Mouse (Mus musculus): Measurements from ENCODE around the gene 1700007K13Rik. TPM values are rescaled to one million over a fixed set of nuclear protein-coding genes. Genes with fewer than 3 reads are reported as not detected.
"Not testable (repeated sequence)": the region's sequence is repeated elsewhere in the genome, so short reads cannot be mapped to it uniquely, and the experiment has no call there.

The 1700007K13Rik gene
- total RNA-seq (2021): not detected
- long read RNA-seq, experiment 1: 0 reads
- long read RNA-seq, experiment 2: 0 reads

DNA sequence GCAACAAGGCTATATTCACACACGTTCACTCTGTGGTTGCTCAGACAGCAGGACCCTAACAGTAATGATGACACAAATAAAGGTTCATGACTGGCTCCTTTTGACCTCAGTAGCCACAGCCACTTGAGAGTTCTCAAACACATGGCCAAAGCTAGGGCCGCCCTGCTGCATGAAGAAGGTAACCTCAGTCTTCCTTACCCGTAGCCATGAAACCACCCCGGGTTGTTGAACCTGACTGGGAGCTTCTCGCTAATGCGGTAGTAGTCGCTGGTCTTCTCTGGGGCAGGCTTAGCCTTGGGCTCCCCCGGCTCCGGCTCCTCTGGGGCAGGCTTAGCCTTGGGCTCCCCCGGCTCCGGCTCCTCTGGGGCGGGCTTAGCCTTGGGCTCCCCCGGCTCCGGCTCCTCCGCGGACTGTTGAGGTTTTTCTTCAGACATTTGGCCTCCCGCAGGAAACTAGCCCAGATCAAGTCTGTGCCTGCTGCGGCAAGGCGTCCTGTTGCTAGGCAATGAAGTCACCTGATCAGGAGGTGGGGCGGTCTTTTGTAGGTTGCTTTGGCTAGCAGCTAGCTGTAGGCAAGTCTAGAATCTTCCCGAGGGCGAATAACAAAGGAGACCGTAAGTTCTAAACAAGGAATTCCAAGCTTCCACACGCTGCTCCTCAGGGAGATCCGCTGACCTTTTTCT lies at the start of gene 1700007K13Rik:
Gene 1700007K13Rik (minus strand): TSS at position 497 of the 683 bp plus-strand sequence.
- DNase-seq: peak; percentile 38

DNA sequence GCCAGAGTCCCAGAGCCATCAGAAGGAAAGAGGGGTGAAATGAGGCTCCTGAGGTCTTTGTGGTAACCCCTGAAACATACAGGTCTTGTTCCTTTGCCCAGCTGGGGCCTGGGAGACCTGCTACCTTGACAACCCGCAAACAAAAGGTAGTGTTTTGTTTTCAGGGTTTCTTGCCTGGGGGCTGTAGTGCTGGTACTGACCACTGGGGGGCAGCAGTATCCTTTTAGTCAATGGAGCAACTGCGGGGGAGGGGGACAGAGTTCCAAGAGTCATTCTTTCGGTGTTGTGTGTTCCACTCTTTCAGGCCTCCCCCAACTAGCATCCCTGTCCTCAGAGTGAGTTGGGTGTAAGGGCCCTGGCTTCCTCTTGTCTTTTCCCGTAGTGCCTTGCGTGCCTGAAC lies 48.4 kb upstream of the 1700007K13Rik start:
- peak; percentile 56 for DNase-seq

DNA sequence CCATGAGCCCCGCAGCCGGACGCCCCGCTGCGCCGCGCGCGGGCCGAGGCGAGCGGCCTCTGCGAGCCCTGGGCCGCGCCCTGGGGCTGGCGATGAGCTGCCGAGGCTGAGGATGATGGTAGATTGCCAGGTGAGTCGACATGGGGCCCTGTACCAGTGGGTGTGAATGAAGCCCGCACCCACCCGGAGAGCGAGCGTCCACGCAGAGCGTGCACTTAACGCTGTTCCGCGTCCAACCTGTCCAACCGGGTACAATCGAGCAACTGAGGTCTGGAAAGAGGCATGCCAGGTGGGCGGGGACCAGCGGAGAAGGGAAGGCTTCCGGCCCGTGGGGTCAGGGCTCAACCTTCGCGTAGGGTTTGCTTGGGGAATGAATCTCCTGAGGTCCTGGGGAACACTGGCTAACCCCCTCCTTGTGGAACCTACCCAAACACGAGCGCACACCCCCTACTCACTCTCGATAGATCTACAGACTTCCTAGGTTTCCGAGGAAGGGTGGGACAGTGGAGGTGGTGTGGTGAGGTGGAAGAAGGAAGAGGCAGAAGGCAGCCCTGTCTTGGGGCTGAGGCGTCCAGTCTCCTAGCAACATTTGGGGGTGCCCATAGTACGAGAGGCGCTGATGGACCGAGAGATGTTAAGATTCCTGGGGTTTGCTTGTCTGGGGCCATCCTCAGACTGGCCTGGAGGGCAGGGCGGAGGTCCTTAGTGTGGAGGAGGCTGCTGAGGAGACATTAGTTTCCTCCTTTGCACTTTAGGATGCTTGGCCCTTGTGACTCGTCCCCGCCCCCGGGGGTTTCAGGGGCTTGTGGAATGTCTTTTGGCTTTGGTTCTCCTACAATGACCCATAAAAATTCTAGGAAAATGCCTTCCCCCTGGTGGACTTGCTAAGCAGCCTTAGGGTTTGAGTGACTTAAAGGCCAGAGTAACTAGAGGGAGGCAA lies 47.6 kb upstream of the 1700007K13Rik start:
- no peak for DNase-seq

DNA sequence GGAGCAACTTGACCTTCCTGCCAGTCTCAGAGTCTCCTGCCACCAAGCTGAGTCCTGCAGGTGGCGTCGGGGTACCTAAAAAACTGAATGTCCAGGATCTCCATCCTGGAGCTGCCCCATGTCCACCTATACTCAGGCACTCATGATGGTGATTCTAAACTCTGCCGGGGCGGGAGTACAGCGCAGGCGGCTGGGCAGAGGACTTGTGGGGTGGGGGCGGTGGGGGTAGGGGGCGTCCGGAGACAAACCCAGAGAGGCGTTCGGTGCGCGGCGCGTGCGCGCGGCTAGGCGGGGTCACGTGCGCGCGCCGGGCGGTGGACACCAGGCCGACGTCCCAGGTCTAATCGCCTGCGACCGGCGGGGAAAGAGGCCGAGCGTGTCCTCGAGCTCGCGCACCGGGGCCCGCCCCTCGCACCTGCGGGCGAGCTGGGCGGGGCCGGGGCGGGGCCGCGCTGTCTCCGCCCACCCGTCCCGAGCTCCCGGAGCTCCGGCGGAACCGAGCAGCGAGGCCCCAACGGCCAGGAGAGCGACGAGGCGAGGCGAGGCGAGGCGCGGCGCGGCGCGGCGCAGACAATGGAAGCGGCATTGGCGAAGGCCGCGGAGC lies 46.8 kb upstream of the 1700007K13Rik start, which contains the start of gene Ralgds:
Gene Ralgds (plus strand): TSS at position 328 of the 604 bp plus-strand sequence.
- peak; percentile 44 for DNase-seq

DNA sequence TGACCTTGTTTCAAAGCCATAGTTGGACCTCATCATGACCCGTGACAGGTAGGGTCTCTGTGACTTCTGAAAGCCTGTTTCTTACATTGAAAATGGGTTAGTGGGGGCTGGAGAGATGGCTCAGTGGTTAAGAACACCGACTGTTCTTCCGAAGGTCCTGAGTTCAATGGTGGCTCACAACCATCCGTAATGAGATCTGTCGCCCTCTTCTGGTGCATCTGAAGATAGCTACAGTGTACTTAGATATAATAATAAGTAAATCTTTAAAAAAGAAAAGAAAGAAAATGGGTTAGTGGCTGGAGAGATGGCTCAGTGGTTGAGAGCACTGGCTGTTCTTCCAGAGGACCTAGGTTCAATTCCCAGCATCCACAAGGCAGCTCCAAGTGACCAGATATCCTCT lies 45.5 kb upstream of the 1700007K13Rik start:
- DNase-seq: not testable (repeated sequence)

DNA sequence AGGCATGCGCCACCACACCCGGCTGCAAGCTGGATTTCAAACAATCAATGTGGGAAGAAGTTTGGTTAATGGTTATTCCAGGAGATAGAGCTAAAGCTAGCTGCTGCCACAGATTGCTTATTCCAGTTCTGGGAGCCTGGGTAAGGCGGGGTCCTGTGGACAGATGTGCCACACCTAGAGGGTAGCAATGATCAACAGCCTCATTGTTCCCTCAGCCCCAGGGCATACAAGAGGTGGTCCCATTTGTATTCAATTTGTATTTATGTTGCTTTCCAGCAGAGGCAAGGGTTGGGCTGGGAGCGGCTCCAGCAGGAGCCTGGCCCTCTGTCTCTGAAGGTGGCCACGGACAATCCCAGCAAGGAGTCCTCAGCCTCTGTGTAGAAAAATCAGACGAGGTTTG lies 40.2 kb upstream of the 1700007K13Rik start:
- DNase-seq: peak; percentile 1

DNA sequence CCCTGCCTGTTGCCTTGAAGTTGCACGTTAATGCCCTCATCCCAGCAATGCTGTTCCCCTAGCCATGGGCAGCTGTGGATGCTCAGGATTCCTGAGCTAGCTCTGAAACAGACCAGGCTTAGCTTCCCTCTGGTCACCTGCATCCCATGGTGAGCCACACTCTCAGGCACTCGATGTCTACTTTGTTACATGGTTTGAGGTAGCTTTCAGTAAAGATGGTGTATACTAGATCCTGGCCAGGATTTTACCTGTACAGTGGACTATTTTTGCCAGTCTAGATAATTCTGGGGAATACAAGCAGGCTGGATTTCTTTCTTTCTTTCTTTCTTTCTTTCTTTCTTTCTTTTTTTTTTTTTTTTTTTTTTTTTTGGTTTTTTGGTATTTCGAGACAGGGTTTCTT lies 39.7 kb upstream of the 1700007K13Rik start, which contains the start of gene Gm10134:
Gene Gm10134 (plus strand): TSS at position 301 of the 400 bp plus-strand sequence.
- peak; percentile 2 for DNase-seq

DNA sequence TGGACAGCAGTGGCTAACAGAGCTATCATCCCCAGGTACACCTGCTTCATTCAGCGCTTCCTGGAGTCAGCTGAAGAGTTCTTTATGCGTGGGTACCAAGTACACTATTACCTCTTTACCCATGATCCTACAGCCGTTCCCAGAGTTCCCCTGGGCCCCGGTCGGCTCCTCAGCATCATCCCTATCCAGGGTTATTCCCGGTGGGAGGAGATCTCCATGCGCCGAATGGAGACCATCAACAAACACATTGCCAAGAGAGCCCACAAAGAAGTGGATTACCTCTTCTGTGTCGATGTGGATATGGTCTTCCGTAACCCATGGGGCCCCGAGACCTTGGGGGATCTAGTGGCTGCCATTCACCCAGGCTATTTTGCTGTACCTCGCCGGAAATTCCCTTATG lies 38.5 kb upstream of the 1700007K13Rik start:
- DNase-seq: peak; percentile 2

DNA sequence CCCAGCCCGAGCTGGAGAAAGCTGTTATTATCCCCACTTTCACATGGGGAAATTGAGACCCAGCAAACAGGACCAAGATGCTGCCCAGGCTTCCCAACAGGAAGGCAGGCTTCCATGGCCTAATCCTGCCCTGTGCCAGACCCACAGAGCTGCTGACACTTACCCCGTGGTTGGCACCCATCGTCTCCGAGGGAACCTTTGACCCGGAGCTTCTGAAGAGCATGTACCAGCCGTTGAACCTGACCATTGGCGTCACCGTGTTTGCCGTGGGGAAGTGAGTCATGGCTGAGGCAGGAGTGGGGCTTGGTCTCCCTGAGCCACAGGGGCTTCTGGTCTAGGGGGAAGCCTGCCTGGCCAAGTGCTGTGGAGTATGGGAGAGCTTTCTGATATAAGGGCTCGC lies 36.9 kb upstream of the 1700007K13Rik start:
- peak; percentile 3 for DNase-seq

DNA sequence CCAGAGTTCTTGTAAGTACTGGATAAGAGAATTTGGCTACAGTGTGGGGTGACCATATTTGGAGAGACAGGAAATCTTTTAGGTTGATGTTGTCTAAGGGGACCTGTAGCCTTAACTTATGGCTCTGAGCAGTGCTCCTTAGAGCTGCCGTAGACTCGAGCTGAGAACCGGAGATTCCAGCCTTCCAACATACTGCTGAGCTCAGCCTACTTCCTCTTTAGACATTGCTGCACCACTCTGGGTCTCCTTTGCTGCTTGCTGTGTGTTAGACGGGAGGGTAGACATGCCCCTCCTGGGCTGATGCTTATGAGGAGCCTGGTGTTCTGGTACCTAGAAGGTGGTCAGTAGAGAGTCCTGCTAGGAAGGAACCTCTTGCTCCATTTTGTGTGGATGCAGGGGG lies 32.3 kb upstream of the 1700007K13Rik start:
- peak; percentile 3 for DNase-seq

DNA sequence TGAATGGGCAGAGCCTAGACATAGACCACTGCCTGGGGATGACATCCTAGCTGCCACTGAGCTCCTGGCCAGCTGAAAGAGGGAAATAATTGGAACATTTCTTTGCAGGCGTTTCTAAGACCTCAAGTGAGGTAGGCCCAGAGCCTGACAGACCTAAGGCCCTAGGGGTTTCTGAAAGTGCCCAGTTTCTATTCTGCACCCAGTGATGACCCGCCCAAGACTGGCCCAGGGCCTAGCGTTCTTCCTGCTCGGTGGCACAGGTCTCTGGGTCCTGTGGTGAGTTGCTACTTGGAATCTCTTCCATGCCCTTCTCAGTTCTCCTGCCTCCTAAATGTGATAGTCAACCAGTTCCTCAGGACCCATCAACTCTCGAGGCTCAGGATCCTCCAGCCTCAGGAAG lies 31.4 kb upstream of the 1700007K13Rik start:
- DNase-seq: no peak

DNA sequence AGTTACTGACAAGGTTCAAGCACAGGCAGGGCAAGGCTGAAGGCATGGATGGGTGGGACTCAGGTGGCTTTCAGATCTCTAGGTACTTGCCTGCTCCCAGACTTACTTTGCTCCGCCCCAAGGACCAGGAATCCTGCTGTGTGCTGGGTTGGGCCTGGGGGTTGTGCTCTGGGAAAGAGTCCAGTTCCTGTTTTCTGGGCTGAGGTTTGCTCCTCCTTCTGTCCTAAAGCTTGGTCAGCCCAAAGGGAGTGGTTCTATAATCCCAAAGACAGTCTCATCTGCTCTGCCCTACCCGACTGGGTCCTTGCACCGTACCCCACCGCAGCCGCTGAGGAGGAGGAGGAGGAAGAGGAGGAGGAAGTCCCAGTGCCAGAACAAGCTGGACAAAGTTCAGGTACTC lies 30.5 kb upstream of the 1700007K13Rik start, which contains the start of gene Gbgt1:
Gene Gbgt1 (plus strand): TSS at position 221 of the 400 bp plus-strand sequence.
- DNase-seq: no peak

DNA sequence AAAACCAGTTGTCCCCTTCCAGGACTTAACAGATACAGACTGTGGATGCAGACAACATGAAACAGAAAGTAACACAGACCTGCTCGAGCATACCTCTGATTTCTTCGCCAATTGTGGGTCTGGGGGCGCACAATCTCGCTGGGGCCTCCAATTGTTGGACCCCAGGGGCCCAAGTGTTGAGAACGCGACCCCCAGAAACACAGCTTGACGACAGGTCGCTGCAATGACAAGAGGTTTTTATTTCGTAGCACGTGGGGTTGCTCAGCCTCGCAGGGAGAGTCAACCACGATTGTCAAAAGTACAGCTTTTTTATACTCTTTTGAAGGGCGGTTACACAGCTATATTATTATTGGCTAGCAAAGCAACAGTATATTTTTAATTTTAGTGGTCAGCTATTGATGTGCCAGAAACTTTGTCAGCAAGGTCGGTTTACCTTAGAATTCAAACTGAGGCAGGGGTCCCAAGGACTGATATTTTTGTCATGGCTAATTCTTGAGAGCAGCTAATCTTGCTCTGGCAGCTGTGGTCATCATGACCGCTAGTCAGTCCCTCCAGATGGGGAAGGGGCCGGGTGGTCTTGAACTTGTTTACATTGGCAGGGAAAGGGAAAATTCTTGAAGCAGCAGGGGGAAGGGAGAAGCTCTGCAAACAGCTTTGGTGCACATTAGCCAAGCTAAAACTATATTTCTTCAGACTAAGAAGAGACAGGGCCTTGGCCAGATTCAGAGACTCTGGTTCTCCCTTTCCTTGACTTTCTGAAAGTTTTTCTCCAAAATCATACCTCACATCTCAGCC lies 29.9 kb upstream of the 1700007K13Rik start:
- no peak for DNase-seq

DNA sequence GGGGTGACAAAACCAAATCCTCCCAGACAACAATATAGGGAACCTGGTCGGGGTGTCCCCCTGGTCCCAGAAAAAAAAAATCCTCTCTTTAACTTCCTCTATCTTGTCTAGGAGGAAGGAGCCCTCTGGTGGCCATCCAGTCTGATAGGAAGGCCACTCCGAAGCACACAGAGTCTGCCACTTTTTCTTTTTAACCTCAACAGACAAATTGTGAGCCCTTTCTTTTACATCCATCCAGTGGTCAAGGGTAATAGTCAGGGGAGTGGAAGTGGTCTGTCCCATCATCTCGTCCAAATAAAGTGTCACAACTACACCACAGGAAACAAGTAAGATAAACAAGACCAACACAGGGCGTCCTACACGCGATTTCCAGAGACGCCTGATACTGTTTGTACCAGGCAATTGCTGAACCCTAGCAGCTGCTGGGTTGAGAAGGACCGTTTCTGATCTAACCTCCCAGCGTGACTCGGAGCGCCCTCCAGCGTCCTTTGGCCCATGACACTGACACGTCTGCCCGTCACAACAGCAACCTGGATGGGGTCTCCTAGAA lies 29.1 kb upstream of the 1700007K13Rik start:
- no peak for DNase-seq

DNA sequence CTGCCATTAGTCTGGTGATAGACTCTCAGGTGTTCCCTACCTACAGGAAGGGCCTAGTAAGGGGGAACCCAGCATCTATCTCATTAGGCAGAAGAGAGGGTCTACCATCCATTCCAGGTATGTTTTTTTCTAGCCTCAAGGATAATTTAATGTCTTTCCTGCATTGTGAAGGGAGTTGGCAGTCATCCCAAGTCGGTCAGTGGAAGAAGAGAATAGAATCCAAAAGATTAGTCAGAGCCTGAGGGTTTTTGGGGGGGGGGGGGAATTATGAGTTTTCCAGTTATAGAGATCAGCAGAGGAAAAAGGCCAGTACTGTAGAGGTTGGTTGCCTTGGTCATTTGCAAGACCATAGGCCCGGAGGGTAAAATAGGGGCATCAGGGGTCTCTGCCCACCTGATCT lies 28.4 kb upstream of the 1700007K13Rik start:
- no peak for DNase-seq

DNA sequence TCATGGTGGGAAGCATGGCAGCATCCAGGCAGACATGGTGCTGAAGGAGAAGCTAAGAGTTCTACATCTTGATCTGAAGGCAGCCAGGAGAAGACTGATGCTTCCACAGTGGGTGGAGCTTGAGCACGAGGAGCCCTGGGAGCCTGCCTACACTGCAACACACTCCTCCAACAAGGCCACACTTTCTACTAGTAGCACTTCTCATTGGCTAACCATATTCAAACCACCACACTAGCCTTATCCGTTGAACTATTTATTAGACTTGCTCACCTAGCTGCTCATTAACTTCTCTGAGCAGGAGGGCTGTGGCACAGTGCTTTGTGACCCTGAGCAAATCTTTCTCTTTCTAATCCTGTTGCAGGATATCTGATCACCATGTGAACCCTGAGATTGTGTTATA lies 17.7 kb upstream of the 1700007K13Rik start:
- peak; percentile 2 for DNase-seq

DNA sequence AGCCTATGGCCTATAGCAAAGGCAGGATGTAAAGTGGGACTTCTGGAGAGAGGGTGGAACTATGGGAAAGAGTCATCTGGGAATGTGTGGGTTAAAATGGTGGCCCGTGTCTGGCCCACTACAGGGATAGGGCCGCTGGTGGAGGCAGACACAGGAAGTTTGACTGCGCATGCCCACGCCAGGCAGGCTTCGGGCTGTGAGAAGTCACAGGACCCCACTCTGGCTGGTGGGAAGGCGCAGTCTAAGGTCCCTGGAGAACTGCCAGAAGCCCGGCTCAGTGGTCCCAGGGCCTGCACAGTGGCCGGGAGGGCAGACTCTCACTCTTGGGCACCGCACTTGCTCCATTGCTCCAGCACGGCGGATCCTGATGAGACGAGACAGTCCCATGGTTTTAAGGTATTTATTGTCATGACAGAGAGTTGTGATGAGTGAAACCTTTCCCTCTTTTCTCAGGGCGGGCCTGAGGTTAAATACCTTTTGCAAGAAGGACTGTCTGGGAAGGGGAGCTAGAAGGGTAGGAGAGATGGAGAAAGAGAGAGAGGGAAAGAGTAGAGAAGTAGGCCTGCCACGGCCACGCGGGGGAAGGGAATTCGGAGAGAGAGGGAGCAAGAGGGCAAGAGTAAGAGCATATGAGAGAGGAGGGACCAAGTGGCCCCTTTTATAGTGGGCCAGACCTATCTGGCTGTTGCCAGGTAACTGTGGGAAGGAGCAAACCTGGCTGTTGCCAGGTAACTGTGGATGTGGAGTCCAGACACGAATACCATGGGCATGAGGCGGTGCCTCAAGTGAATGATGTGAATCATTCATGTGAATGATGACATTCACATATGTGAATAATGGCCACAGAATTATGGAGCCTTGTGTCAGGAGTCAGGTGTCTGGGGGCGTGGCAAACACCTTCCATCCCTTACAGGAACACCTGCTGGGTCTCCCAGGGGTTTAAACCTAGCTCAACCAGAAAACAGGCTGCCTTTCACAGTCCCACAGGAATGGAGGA lies 13.4 kb upstream of the 1700007K13Rik start:
- peak; percentile 3 for DNase-seq

DNA sequence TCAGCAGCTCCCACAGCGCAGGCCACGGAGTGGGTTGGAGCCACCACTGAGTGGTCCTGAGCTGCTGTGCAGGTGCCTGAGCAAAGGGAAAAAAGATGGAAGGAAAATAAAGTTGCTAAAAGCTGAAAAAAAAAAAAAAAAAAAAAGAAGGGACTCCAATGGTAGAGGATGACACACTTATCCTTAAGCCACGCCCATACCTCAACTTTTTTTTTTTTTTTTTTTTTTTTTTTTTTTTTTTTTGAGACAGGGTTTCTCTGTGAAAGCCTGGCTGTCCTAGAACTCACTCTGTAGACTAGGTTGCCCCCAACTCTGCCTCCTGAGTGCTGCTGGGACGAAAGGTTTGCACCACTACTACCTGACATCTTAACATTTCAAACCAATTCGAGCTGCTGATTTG lies 11.9 kb upstream of the 1700007K13Rik start:
- not testable (repeated sequence) for DNase-seq

DNA sequence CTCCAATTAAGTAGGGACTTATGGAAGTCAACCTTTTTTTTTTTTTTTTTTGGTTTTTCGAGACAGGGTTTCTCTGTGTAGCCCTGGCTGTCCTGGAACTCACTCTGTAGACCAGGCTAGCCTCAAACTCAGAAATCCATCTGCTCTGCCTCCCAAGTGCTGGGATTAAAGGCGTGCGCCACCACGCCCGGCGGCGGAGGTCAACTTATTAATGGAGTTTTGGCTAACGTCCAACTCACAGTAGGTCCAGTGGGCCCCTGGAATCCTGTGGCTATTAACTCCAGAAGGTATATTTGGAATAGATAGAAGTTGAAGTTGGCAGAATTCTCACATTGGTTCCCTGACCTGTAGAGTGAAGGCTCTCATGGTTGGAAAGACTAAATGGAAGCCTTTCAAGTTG lies 5.9 kb upstream of the 1700007K13Rik start:
- not testable (repeated sequence) for DNase-seq

DNA sequence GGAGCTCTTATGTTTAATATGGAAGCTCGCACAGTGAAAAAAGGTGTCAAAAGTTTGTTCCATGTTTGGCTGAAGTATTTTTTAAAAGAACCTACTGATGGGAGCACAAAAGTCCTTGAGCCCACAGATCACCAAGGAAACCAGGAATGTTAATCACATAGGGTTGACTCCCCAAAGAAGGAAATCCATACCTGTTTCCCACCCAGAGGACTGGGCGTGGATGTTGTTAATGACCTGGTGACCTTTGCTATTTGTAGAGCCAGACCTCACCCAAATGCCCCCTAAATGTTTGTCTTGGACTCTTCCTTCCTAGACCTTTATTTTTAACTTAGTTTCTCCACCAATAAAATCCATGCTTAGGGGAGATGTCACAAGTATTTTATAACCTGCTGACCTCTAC lies 4.5 kb upstream of the 1700007K13Rik start:
- no peak for DNase-seq

Data from gastrocnemius, postnatal 25 days (tissue).